Mouse (Mus musculus) right cerebral cortex, postnatal 25 days (tissue): ENCODE results near the gene Agbl4.
A peak's percentile ranks its signal among the peaks of the same experiment; 100 is the strongest.

ENCODE experiments used
- DNase-seq: peaks from one replicate; pipeline ENCODE4 v3.0.0; 2022

Agbl4 gene

GRCm38 (mm10) chr4:111449442-111450199 is 1052.2 kb downstream of the Agbl4 start:
- DNase-seq: no peak

- DNase-seq: no peak
Measured at GRCm38 (mm10) chr4:111451283-111451918, 1053.9 kb downstream of the Agbl4 start.

DNA sequence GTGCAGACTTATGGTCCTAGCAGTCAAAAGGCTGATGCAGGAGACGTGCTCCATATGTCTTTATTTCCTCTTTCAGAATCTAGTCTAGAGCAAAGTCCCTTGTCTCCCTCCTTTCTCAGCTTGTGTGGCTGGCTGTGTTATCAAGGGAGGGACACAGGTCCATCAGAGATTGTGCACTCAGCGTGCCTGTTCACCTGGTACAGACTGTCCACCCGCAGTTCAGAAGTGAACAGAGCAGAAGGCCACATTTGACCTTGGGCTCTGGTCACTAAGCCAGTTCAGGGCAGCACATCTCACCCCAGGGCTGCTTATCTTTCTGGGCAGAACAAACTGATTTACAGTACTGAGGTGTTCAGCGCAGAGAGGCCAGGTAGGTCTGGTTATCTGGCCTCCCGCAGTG is 1054.7 kb downstream of the Agbl4 start:
- no peak for DNase-seq

- no peak for DNase-seq
Measured at GRCm38 (mm10) chr4:111453275-111453674, 1055.8 kb downstream of the Agbl4 start.

GRCm38 (mm10) chr4:111455621-111456020 is 1058.2 kb downstream of the Agbl4 start:
- no peak for DNase-seq

DNA sequence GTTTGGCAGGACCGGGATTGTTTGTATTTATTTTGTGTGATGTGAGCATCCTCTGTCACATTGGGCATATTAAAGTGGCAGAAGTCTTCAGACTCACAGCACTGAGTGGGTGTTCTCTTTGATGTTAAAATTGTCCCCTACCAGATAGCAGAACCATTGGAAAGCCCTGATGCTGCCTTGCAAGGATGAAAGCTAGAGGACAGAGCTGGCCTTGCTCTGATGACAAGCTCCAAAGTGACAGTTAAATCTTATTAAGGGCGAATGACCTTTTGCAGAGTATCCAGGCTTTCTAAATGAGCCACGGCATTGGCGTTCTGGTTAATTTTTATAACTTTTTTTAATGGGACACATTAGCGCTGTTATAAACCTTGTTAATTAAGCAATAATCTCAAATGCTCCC is 1060.1 kb downstream of the Agbl4 start:
- DNase-seq: no peak

- DNase-seq: no peak
Measured at GRCm38 (mm10) chr4:111467293-111467773, 1069.9 kb downstream of the Agbl4 start.

GRCm38 (mm10) chr4:111467796-111468195 is 1070.3 kb downstream of the Agbl4 start:
- no peak for DNase-seq

GRCm38 (mm10) chr4:111469847-111470246 is 1072.4 kb downstream of the Agbl4 start:
- DNase-seq: no peak

DNA sequence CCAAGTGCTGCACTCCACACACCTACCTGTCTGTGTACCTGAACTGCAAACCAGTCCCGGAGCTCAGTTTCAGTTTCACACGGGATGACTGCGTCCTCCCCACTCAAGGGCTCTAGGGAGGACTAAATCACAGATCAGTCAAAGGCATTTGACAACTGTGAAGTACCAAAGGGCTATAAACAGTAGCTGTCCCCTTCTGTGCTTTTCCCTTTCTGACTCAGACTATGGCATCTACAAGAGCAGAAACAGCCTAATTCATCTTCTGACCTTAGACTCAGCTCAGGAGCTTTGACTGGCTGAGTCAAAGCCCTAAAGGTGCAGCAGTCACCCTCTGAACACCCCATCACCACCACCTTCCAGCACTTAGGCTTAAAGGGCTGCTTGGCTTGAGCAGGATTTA is 1074.3 kb downstream of the Agbl4 start:
- no peak for DNase-seq

DNA sequence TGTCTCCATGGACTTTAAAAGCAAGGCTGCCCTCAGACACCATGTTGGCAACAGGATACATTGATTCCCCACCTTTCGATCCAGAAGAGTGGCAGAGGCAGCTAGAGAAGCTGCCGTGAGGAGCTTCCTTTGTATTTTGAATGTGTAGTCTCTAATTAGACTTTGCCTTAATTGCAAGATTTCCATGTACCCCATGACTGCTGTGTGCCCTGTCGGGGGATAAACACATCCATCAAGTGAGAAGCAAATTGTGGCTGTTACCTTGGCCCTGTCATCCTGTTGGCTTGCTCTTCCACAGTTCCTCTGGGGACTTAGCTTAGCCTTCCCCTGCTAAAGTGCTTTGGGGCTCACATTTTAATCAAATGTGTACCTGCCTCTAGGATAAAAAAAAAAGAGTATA is 1075.0 kb downstream of the Agbl4 start:
- no peak for DNase-seq

DNA sequence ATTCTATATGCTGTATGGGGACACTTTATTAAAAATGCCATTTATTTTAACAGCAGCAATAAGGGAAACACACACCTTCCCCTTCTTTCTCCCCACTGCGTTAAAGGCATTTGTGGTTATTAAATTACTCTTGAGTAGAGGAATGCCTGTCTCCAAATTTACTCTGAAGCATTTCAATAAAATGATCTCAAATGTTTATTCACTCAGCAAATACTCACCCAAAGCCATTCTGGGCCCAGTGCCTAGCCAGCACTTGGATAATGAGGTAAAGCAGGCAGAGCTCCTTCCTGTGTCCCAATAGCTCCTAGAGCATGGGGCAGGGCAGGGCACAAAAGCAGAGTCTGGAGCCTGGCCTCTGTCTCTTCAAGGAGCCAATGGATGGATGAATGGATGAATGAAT is 1075.6 kb downstream of the Agbl4 start:
- no peak for DNase-seq

DNA sequence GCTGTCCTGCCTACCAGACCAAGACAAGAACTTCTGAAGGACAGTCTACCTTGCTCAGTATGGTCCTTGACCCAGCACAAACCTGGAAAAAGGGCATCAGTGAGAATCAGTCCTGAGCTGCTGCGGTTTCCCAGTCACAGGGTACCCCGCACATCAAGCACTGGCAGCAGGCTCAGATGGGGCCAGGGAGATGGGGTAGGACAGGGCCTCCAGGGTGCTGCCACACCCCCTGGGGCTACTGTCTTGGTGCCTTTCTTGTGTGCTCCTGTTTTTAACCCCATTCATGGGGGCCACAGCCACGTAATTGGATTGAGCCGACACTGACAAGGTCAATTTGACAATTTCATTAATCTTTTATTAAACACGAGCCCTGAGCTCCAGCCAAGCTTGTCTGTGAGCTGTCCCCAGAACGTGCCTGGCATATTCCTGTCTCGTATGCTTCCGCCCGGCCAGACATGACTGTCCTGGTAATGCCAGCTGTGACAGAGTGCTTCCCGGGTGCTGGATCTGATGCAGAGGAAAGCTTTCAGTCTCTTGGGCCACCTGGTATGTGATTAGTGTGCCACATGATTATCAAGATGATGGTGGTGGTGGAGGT is 1078.0 kb downstream of the Agbl4 start:
- DNase-seq: no peak

GRCm38 (mm10) chr4:111477507-111477906 is 1080.0 kb downstream of the Agbl4 start:
- no peak for DNase-seq

GRCm38 (mm10) chr4:111483499-111483898 is 1086.0 kb downstream of the Agbl4 start:
- no peak for DNase-seq

- no peak for DNase-seq
Measured at GRCm38 (mm10) chr4:111485189-111485588, 1087.7 kb downstream of the Agbl4 start.

DNA sequence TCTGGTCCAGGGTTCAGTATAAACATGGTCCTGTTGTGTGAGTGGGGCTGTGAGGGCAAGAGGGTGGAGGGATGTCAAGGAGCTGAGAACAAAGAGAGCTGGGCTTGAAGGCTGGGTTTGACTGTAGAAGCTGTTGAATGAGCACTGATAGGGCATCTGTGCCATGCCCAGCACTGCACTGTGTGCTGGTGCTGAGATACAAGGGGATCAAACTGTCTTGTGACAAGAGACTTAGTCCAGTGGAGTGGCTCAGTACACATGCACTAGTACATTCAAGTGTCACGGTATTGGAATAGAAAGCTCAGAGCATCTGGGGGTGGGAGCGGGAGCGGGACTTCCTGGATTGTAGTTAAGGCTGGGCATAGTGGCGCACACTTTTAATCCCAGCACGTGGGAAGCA is 1088.7 kb downstream of the Agbl4 start:
- DNase-seq: no peak

GRCm38 (mm10) chr4:111487233-111487843 is 1089.9 kb downstream of the Agbl4 start:
- no peak for DNase-seq

DNA sequence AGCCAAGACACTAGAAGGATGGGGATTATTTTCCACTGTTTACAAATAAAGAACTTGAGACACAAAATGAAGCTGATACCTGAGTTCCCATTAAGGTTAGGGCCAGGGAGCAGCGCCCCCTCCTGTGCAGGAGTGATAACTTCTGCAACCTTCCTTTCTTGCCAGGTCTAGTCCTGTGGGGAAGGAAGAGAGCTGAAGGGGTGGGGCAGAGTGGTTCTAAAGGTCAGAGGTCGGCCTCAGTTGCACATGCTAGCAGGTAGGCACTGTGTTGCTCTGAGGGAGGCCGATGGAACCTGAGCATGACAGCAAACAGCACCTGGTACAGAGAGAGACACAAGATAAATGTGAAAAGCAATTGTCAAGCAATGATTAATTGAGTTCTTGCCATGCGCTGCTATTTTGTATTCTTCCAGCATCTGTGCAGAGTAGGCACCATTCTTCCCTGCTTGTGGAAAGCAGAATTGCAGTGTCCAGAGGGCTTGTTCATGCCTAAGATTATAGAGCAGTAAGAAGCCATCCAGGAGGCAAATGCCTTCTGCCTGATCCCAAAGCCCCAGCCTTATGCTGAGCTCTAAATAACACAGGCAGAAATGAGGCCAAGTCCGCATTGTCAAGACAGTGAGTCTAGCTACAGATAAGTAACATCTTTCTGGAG is 1096.4 kb downstream of the Agbl4 start:
- DNase-seq: no peak

- peak; percentile 73 for DNase-seq
Measured at GRCm38 (mm10) chr4:111495949-111496348, 1098.5 kb downstream of the Agbl4 start.

DNA sequence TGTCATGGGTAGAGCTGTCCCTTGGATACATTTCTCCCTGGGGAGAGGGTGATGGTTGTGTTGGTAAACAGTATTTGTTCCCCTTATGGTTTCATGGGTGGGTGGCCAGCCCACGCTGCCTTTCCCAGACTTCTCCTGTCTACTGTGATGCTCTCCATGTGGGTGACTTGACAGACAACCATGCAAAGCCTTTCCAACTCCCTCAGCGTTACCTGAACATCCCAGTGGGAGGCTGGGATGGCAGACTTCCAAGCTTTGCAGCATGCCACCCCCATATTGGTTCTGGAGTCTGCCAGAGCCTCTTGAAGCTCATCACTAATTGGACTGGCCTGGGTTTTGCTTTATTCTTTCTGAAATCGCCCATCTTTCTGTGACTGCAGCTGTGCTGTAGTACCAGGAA is 1101.3 kb downstream of the Agbl4 start:
- DNase-seq: peak; percentile 71

- no peak for DNase-seq
Measured at GRCm38 (mm10) chr4:111501441-111501840, 1104.0 kb downstream of the Agbl4 start.
